ENCODE assay signal across 19 mouse cellular contexts in genomic region chr16:43894501-43894900, GRCm38 (mm10).
"Had no signal": no experiment of that assay in that cellular context is flagged by ENCODE, and none has a peak within 500 bp of the region (broad histone marks: within the 10 kb centered on the region; RNA-seq: fewer than 3 reads in every experiment).

No protein-coding gene starts in this region.

- H3K4me3 ChIP-seq: liver, embryonic 13.5 days; liver, embryonic 15.5 days; lung, embryonic 15.5 days; megakaryocyte, embryonic 14.5 days; neural tube, embryonic 12.5 days; stomach, embryonic 15.5 days had no signal

- DNase-seq: liver, embryonic 13.5 days; liver, postnatal 0 days; lung, adult 2 months; lung, postnatal 14 days; lung, postnatal 36 days; midbrain, embryonic 14.5 days; right cerebral cortex, postnatal 14 days; thymus, adult 2 months; thymus, postnatal 14 days; thymus, postnatal 36 days had no signal

- H3K27ac ChIP-seq: liver, embryonic 13.5 days; liver, embryonic 15.5 days; lung, embryonic 15.5 days; macrophage; neural tube, embryonic 12.5 days; stomach, embryonic 15.5 days; stomach, postnatal 0 days had no signal

- ATAC-seq: liver, postnatal 0 days; lung, postnatal 0 days; midbrain, embryonic 16.5 days had no signal
